Mouse (Mus musculus): ENCODE measurements around the gene Il25.
"Not testable (repeated sequence)": the region's sequence is repeated elsewhere in the genome, so short reads cannot be mapped to it uniquely, and the experiment has no call there.

Il25 gene

GRCm38 (mm10) chr14:54927296-54927695, 5.2 kb upstream of the Il25 start:
- no peak for DNase-seq

DNA sequence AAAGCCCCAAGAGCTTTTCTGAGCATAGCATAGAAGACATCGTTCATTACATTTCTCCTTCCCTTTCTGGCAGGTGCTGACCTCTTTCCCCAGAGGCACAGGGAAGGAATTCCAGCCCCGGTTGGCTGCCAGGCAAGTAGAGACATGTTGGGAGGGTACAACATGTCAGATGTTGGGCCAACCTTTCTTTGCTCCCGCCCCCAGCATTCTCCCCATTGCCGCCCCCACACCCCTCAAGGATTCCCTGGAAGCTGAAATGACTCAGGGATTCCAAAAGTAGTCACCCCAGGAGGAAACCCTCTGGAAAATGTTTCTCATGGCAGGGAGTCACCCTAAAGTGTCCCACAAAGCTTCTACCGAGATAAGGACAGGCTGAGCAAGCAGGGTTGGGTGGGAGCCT, 2.7 kb upstream of the Il25 start:
- no peak for DNase-seq

DNA sequence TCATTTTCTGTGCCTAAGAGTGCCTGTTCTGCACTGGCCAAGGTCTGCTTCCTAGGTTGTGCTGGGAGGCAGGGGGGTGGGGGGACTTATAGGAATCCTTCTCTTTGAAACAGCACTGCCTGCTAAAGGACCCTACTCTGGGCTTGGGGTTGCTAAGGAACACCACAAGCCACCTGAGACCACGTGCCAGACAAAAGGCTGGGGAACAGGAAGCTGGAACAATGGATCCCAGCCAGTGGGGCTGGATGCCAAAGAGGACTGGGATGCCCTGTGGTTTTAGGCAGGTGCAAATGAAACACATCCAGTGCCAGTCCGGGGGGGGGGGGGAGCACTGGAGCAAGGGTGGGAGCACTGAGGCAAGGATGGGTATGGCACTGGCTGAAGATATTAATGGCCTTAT, 2.1 kb upstream of the Il25 start:
- DNase-seq, result no peak

DNA sequence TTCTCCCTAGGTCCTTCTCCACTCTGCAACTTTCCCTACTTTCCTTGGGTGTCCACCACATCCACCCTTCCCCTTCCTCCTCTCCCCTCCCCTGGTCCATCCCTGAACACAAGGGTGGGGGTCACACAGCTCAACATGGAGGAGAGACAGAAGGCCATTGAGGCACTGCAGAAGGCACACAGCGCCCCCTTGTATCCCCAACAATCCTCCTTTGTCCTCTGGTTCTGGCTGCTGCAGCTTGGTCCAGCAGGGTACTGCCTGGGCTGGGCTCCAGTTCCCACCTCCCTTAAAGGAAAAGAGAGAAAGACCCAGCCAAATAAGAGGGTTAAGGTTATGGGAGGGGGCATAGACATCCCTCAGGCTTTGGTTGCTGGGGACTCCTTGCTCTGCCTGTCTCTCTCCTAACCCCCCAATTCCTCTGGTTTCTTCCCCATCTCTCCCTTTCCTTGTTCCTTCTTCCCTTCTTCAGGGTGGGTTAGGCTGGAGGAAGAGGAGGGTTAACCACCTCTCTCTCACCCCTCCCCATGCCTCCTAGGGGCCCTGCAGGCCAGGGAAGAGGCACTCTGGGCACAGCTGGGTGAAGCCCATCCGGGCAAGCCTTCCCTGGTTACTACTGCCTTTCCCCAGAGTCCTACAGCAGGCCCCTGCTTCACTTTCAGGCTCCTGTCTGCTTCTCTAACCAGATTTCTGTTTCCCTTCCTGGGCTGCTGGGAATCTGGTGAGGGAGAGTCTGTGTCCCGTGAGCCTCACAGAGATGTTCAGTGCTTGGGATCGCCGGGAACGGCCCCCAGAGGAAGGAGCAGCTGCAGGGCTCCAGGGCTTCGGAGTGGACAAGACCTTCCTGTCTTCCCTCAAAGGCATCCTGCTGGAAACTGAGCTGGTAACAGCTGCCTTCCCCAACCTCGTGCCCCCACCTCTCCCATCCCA, 3.7 kb downstream of the Il25 start, which contains the start of gene Cmtm5:
Gene Cmtm5 (plus strand): TSS at position 358 of the 927 bp plus-strand sequence.
- DNase-seq, result no peak

- DNase-seq, result no peak
Measured at GRCm38 (mm10) chr14:54936831-54937160, 4.3 kb downstream of the Il25 start.

GRCm38 (mm10) chr14:54937361-54938182, 5.1 kb downstream of the Il25 start:
- DNase-seq, result no peak

GRCm38 (mm10) chr14:54938431-54939219, 6.1 kb downstream of the Il25 start:
- DNase-seq, result no peak

DNA sequence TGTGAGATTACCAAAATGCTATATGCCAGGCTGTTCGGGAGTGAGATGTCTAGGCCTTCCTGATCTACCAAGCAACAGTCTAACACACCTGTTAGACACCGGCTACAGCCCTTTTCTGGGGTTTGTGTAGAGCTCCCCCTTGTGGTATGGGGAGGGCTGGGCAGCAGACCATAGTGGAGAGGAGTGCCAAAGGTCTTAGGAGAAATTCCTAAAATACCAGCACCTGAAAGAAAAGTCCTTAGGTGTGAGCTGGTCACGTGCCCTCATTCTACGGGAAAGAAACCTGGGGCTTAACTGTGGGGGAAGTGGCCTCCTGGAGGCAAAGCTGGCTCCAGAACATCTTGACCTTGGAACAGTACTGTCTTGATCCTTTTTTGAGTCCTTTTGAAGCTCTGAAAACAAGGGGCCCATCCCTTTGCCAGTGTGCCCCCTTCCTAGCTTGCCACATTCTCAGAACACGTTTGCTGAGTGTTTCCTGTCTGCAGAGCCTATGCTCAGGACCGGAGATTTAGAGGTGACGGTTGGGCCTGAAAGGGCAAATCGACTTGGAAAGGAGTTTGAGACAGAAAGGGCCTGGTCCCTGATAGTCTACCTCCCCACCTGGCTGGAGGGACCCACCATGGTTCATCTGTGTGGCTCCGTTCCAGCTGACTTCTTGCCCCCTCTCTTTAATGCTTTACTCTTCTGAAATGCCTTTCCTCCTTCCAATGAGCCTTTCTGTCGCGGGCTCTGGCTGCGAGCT, 7.1 kb downstream of the Il25 start:
- DNase-seq, result peak; percentile 80

- no peak for DNase-seq
Measured at GRCm38 (mm10) chr14:54940176-54940530, 7.7 kb downstream of the Il25 start.

DNA sequence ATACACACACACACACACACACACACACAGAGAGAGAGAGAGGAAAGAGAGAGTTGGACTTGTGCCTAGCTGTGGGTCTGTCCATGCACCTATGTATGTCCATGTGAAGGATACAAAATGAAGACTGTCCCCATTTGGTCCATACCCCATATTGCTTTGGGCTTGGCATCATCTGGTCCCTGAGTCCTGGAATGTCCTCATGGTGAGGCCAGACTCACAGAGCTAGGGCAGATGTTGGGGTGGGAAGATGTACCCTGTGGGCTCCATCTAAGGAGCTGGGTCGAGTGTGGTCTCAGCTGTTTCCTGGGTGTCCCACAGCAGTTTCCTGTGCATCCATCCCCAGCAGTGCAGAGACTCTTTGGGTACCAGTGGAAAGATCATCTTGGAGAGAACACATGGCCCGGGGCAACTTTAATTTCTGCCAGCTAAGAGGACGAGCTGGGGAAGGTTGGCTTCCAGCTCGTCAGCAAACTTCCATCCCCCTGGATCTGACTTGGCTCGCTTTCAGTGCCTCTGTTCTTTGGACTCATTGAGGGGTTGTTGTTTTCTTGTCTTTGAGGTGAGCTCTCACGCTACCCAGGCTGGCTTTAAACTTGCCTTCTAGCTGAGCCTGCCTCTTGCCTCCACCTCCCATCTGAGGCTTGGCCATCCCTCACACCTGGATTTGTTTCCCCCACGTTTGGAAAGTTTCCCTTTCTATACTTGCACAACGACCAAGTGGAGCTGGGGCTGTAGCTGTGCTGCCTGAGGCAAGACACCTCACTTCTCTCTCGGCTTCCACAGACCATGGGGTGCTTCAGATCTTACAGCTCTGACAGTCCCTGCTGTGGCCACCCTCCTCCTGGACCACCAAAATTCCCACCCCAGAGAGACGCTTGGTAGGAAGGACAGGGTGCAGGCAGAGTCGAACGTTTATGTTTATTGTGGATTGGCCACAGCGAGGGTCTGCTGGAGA, 8.8 kb downstream of the Il25 start:
- DNase-seq, result no peak

- no peak for DNase-seq
Measured at GRCm38 (mm10) chr14:54942479-54942878, 10.0 kb downstream of the Il25 start.

DNA sequence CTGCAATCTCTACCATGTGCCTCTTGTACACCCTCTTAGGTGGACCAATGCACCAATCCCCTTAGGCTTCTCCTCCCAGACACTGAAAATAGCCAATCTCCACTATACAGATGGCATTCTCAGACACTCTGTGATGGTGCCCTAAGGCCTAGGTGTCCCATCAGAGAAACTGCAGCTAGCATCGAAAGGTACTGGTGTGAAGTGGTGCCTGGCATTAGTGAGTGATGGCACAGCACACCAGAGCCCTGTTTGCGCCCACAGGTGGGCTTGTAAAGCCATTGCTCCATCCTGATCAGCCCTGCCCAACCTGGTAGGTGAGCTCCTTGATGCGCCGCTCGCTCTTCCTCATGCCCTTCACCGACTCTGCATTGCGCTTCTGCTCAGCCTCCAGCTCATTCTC, 11.5 kb downstream of the Il25 start:
- no peak for DNase-seq

DNA sequence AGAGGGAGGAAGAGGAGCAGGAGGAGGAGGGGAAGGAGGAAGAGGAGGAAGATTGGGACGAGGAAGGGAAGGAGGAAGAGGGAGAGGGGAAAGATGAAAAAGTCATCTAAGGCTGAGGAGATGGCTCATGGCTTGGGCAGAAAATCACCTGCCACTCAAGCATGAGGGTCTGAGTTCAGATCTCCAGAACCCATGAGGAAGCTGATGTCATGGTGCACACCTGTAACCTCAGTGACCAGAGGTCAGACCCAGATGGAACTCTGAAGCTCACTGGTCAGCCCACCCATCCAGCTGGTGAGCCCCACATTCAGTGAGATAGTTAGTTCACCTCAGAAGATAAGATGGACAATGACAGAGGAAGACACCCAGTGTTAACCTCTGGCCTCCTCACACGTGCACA, 12.4 kb downstream of the Il25 start:
- no peak for DNase-seq

- no peak for DNase-seq
Measured at GRCm38 (mm10) chr14:54945975-54946704, 13.6 kb downstream of the Il25 start.

DNA sequence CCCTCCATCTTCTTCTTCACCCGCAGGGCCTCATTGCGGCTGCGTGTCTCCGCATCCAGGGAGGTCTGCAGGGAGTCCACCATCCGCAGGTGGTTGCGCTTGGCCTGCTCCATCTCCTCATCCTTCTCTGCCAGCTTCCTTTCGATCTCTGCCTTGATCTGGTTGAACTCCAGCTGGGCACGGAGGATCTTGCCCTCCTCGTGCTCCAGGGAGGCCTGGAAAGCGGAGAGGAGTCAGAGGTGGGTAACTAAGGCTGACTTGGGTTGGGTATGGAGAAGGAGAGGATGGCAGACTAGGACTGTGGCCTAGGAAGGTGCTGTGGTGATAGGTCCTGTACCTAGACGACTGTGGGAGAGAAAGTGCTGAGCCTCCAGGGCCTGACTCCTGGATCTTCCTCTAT, 14.5 kb downstream of the Il25 start:
- not testable (repeated sequence) for DNase-seq

GRCm38 (mm10) chr14:54948781-54949180, 16.3 kb downstream of the Il25 start:
- no peak for DNase-seq

DNA sequence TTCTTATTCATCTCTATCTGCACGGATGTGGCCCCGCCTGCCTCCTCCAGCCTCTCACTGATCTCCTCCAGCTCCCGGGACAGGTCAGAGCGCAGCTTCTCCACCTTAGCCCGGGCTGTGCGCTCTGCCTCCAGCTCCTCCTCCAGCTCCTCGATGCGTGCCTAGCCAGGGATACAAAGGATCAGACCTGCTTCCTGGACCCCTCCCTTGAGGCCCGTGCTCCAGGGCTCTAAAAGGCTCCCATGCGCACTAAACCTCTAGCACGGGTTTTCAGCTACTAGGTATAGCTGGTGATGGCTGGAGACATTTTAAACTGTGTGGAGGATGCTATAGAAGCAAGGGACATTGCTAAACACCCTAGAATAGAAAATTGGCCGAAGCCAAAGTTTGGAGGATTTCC, 18.0 kb downstream of the Il25 start:
- no peak for DNase-seq

- no peak for DNase-seq
Measured at GRCm38 (mm10) chr14:54951587-54951986, 19.1 kb downstream of the Il25 start.

GRCm38 (mm10) chr14:54953664-54954206, 21.2 kb downstream of the Il25 start:
- no peak for DNase-seq

DNA sequence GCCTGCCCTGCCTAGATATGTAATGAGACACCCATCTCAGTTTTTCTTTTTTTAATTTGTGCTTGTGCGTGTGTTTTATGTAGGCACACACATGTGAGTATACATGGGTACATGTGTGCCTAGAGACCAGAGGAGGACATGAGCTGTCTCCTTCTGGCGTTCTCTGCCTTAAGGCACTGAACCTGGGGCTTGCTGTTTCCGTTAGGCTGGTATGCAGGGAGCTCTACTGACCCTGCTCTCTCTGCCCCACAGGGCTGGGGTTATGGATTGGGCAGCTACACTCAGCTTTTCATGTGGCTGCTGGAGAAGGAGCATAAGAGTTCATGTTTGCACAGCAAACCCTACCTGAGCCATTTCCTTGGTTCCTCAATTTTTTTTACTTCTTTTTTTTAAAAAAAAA, 22.0 kb downstream of the Il25 start:
- no peak for DNase-seq
